Mouse (Mus musculus) hindbrain, embryonic 13.5 days (tissue): ENCODE results near the gene Pus7. TPM values are rescaled to one million over a fixed set of nuclear protein-coding genes. Genes with fewer than 3 reads are reported as not detected.
"Not testable (repeated sequence)": the region's sequence is repeated elsewhere in the genome, so short reads cannot be mapped to it uniquely, and the experiment has no call there.

Experiments used
- ATAC-seq: fragments of 200-750 bp; cut with Nextera tagmentation; 2 replicates; pipeline ENCODE4 v1.8.0; 2017; ENCODE audit warnings: moderate TSS enrichment; ENCODE audit not compliant: low FRiP score
- H3K27ac ChIP-seq: fragments of 300-500 bp; sonication (generic); 2 replicates; pipeline ENCODE4 v1.5.1; 2015; ENCODE audit warnings: inconsistent platforms, mild to moderate bottlenecking, moderate library complexity
- H3K27me3 ChIP-seq: fragments of 300-500 bp; sonication (generic); 2 replicates; pipeline ENCODE4 v1.6.1; 2015; ENCODE audit warnings: mild to moderate bottlenecking, inconsistent platforms
- H3K36me3 ChIP-seq: fragments of 300-500 bp; sonication (generic); 2 replicates; pipeline ENCODE4 v1.6.1; 2015; ENCODE audit warnings: mild to moderate bottlenecking, inconsistent platforms
- H3K4me1 ChIP-seq: fragments of 300-500 bp; sonication (generic); replicated peaks from 2 replicates; pipeline ENCODE4 v1.6.1; 2015; ENCODE audit warnings: inconsistent platforms
- H3K4me2 ChIP-seq: fragments of 300-500 bp; sonication (generic); 2 replicates; pipeline ENCODE4 v1.6.1; 2015; ENCODE audit warnings: inconsistent platforms, mild to moderate bottlenecking, moderate library complexity
- H3K4me3 ChIP-seq: fragments of 300-500 bp; sonication (generic); 2 replicates; pipeline ENCODE4 v1.5.1; 2015; ENCODE audit warnings: mild to moderate bottlenecking, inconsistent platforms
- H3K9ac ChIP-seq: fragments of 300-500 bp; sonication (generic); 2 replicates; pipeline ENCODE4 v1.6.1; 2015; ENCODE audit warnings: mild to moderate bottlenecking, inconsistent platforms
- H3K9me3 ChIP-seq: fragments of 300-500 bp; sonication (generic); 2 replicates; pipeline ENCODE4 v1.6.1; 2016; ENCODE audit warnings: inconsistent platforms
- WGBS: fragments of 180-500 bp; shearing (Covaris S2); methylation state at CpG from one replicate; pipeline ENCODE4 v1.1.7; 2015; 5-methylcytosine and 5-hydroxymethylcytosine counted together
- polyA plus RNA-seq: library from polyadenylated mRNA; unstranded; fragments of >200 nt; fragmentation: Nextera tagmentation; extraction: Ambion mirVana; gene quantifications from 2 replicates; pipeline ENCODE4 v1.2.1, GENCODE M21; 2015

Pus7 gene
- polyA plus RNA-seq, 1 experiment from 2014 or later = 15.8 TPM

DNA sequence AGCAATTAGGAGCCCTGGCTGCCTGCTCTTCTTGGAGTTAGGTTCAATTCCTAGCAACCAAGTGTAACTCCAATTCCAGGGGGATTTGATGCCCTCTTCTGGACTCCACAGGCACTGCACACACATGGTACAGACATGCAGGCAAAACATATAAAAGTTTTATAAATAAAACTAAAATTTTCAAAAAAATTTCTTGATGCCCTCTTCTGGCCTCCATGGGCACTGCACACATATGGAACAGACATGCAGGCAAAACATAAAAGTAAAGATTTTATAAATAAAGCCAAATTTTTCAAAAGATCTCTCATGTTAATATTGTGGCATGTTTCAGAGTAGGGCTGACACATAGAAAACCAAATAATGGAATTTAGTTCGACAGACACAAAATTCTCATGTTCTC is 73.8 kb downstream of the Pus7 start:
- WGBS = 100% methylated on average over 1 of the region's 1 CpGs
- no peak for ATAC-seq
- peaks cover 40% of the 10 kb centered on the region for H3K36me3 ChIP-seq

DNA sequence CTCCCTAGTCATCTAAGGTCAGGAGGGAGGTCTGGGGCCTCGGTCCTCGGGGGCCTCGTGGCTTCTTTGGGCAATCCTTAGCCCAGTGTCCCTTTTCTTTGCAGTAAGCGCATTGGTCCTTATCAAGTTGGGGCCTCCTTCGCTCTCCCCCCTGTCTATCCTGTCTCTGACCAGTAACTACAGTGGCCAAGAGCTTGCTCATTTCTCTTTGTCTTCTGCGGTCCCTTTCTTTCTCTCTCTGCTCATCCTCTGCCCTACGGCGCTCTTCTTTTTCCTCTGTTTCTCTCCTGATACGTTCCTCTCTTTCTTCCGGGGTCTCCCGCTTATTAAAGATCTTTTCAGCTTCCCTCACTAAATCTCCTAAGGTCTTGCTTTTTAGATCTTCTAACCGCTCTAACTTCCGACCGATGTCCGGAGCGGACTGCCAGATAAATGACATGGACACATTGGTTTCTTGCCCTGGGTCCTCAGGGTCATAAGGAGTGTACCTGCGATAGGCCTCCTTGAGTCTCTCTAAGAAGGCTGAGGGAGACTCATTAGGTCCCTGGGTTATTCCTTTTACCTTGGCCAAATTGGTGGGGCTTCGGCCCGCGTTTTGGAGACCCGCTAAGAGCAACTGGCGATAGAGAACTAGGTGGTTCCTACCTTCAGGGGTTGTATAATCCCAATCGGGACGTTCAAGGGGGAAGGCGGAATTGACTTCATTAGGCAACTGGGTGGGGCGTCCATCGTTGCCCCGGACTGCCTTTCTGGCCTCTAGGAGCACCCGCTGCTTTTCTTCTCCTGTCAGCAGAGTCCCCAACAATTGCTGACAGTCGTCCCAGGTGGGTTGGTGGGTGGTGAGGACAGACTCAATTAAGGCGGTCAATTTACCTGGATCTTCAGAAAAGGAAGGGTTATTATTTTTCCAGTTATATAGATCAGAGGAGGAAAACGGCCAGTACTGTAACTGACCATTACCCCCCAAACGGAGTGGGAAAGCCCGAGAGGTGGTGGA is 76.6 kb downstream of the Pus7 start:
- not testable (repeated sequence) for H3K9ac ChIP-seq, H3K4me1 ChIP-seq, ATAC-seq, H3K27ac ChIP-seq, H3K4me3 ChIP-seq, H3K27me3 ChIP-seq, H3K4me2 ChIP-seq
- H3K9me3 ChIP-seq = peaks cover 36% of the 10 kb centered on the region
- H3K36me3 ChIP-seq = peaks cover 64% of the 10 kb centered on the region
- 97% methylated on average over 34 of the region's 34 CpGs for WGBS

More for the DNA sequence above, 73.8 kb downstream of the Pus7 start:
- H3K4me2 ChIP-seq = no peak overlapping the region
- peaks cover 5% of the 10 kb centered on the region; the same call in 1 of the 2 replicates for H3K4me1 ChIP-seq
- no peak overlapping the region for H3K9ac ChIP-seq
- no peaks in the 10 kb centered on the region for H3K27me3 ChIP-seq
- H3K4me3 ChIP-seq = no peak overlapping the region
- peaks cover 24% of the 10 kb centered on the region for H3K9me3 ChIP-seq
- no peak overlapping the region for H3K27ac ChIP-seq

DNA sequence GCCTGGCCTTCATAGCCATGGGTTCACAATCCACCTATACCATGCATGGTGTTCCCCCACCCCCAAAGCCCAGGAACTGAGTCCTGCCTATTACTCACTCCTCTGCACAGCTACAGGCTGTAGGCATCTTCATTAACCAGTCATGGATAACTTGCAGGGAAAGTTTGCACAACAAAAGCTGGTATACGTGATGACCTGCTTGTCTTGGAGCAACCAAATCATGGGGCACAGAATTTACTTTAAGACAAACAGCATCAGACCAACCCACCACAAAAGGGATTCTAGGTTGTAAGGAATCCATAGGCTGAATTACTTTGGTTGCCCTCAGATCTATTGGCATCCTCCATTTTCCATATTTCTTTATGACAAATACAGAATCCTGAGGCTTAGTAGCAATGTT is 86.1 kb downstream of the Pus7 start:
- no peaks in the 10 kb centered on the region for H3K27me3 ChIP-seq
- H3K4me1 ChIP-seq = no peaks in the 10 kb centered on the region
- no peak overlapping the region for H3K9ac ChIP-seq
- peaks cover 43% of the 10 kb centered on the region for H3K36me3 ChIP-seq
- no peak overlapping the region for H3K27ac ChIP-seq
- no peak overlapping the region for H3K4me3 ChIP-seq
- H3K4me2 ChIP-seq = no peak overlapping the region
- H3K9me3 ChIP-seq = peaks cover 41% of the 10 kb centered on the region
- no peak for ATAC-seq
- 94% methylated on average over 1 of the region's 1 CpGs for WGBS

Other genes starting within 250 kb of the Pus7 start
- gene Srpk2, start 99.1 kb downstream of the Pus7 start, polyA plus RNA-seq = 101 and 105 TPM in 2 replicates
- 33.5 and 37.8 TPM in 2 replicates for gene Rint1, start 4.0 kb upstream of the Pus7 start, polyA plus RNA-seq
- gene Tomm7, start 60.5 kb upstream of the Pus7 start, polyA plus RNA-seq = 98.1 and 110 TPM in 2 replicates
- gene Fam126a, start 247.0 kb upstream of the Pus7 start, polyA plus RNA-seq = 33.9 and 36.4 TPM in 2 replicates